11 mouse cellular contexts compared by ENCODE assay signal in genomic region chr14:31537298-31537697, GRCm38 (mm10). TPM values are rescaled to one million over a fixed set of nuclear protein-coding genes. Genes with fewer than 3 reads are reported as not detected.
DNase-seq lines count a peak whose midpoint lies in the region; ATAC-seq and TF ChIP-seq lines count a peak whose summit lies in the region.
"Had no signal": no experiment of that assay in that cellular context is flagged by ENCODE, and none has a peak within 500 bp of the region (broad histone marks: within the 10 kb centered on the region; RNA-seq: fewer than 3 reads in every experiment).

No protein-coding gene starts in this region.

- no peaks in the 10 kb centered on the region for H3K27me3 ChIP-seq in midbrain, postnatal 0 days (ENCODE audit: insufficient read depth, low read length)
- no peaks in the 10 kb centered on the region for H3K27me3 ChIP-seq in midbrain, embryonic 11.5 days (ENCODE audit: control insufficient read depth, insufficient read depth, low read length)
- H3K27me3 ChIP-seq in midbrain, embryonic 14.5 days (ENCODE audit: control insufficient read depth, insufficient read depth, low read length) = no peaks in the 10 kb centered on the region

- intact Hi-C loops in heart, postnatal 10 days (cut with DNase I) = no loop called here

- peak; percentile 69 for DNase-seq in midbrain, postnatal 0 days (ENCODE audit: low spot score)
- DNase-seq in midbrain, embryonic 11.5 days (ENCODE audit: low spot score, missing footprints) = no peak
- peak; percentile 80 for DNase-seq in cerebellum, adult 9-10 months
- DNase-seq in heart, postnatal 10 days = peak; percentile 43 to 56
- DNase-seq in lung, postnatal 36 days = peak; percentile 64
- DNase-seq in midbrain, embryonic 14.5 days = no peak
- DNase-seq in urinary bladder, postnatal 14 days (ENCODE audit: low spot score) = no peak
- DNase-seq: right cerebral cortex, postnatal 14 days had no signal

- H3K4me3 ChIP-seq in midbrain, postnatal 0 days (ENCODE audit: low read depth, low read length) = no peak overlapping the region
- H3K4me3 ChIP-seq in midbrain, embryonic 11.5 days (ENCODE audit: low read depth, low read length) = no peak overlapping the region
- no peak overlapping the region for H3K4me3 ChIP-seq in midbrain, embryonic 14.5 days (replicated peaks; ENCODE audit: low read depth, low read length)

- H3K36me3 ChIP-seq in midbrain, postnatal 0 days (ENCODE audit: insufficient read depth, low read length) = no peaks in the 10 kb centered on the region
- H3K36me3 ChIP-seq in midbrain, embryonic 11.5 days (ENCODE audit: control insufficient read depth, insufficient read depth, low read length) = no peaks in the 10 kb centered on the region
- H3K36me3 ChIP-seq in midbrain, embryonic 14.5 days (ENCODE audit: control insufficient read depth, insufficient read depth, low read length) = no peaks in the 10 kb centered on the region
- H3K36me3 ChIP-seq: G1E had no signal

- H3K27ac ChIP-seq in midbrain, postnatal 0 days (ENCODE audit: low read depth, low read length) = no peak overlapping the region
- no peak overlapping the region for H3K27ac ChIP-seq in midbrain, embryonic 11.5 days (ENCODE audit: low read depth, low read length)
- no peak overlapping the region for H3K27ac ChIP-seq in midbrain, embryonic 14.5 days (replicated peaks; ENCODE audit: low read depth, low read length)

- TF ChIP-seq CTCF in midbrain, postnatal 0 days (IDR thresholded peaks at IDR 0.05) = no peak

- WGBS in midbrain, postnatal 0 days = 78% methylated on average over 6 of the region's 6 CpGs
- 81% methylated on average over 6 of the region's 6 CpGs for WGBS in midbrain, embryonic 11.5 days
- WGBS in midbrain, embryonic 14.5 days = 78% methylated on average over 6 of the region's 6 CpGs

- H3K4me1 ChIP-seq in midbrain, postnatal 0 days (ENCODE audit: insufficient read depth, low read length) = no peaks in the 10 kb centered on the region
- no peaks in the 10 kb centered on the region for H3K4me1 ChIP-seq in midbrain, embryonic 11.5 days (ENCODE audit: control insufficient read depth, insufficient read depth, low read length)
- H3K4me1 ChIP-seq in midbrain, embryonic 14.5 days (ENCODE audit: control insufficient read depth, insufficient read depth, low read length) = no peaks in the 10 kb centered on the region

- no peak overlapping the region for H3K9ac ChIP-seq in midbrain, postnatal 0 days (replicated peaks; ENCODE audit: low read length, poor library complexity, severe bottlenecking)
- no peak overlapping the region for H3K9ac ChIP-seq in midbrain, embryonic 11.5 days (ENCODE audit: low read length)
- no peak overlapping the region for H3K9ac ChIP-seq in midbrain, embryonic 14.5 days (replicated peaks; ENCODE audit: low read length)

- ATAC-seq in midbrain, postnatal 0 days (ENCODE audit: low FRiP score) = no peak
- no peak for ATAC-seq in midbrain, embryonic 11.5 days (ENCODE audit: low FRiP score)
- no peak for ATAC-seq in activated CD4-positive, CD25-positive, alpha-beta regulatory T cell, adult 4 months
- ATAC-seq in midbrain, embryonic 14.5 days (ENCODE audit: low FRiP score, low TSS enrichment) = no peak

- H3K9me3 ChIP-seq in midbrain, postnatal 0 days (ENCODE audit: low read length) = no peaks in the 10 kb centered on the region
- no peaks in the 10 kb centered on the region for H3K9me3 ChIP-seq in midbrain, embryonic 11.5 days (ENCODE audit: control insufficient read depth, low read length)
- no peaks in the 10 kb centered on the region for H3K9me3 ChIP-seq in midbrain, embryonic 14.5 days (ENCODE audit: control insufficient read depth, low read length)
- H3K9me3 ChIP-seq: G1E had no signal

- H3K4me2 ChIP-seq in midbrain, postnatal 0 days (ENCODE audit: low read depth, low read length, poor library complexity, severe bottlenecking) = no peak overlapping the region
- no peak overlapping the region for H3K4me2 ChIP-seq in midbrain, embryonic 11.5 days
- H3K4me2 ChIP-seq in midbrain, embryonic 14.5 days (ENCODE audit: low read length) = no peak overlapping the region
- H3K4me2 ChIP-seq: liver, embryonic 11.5 days had no signal

RNA-seq across cellular contexts. Expression of gene Mettl6, which starts 42.5 kb away (rescaled TPM):
- total RNA-seq in midbrain, postnatal 0 days (2014; rRNA removed) = 19.7 and 20.1 TPM in 2 replicates
- 32.5 and 35.3 TPM in 2 replicates for polyA plus RNA-seq in midbrain, postnatal 0 days (2015; fragmentation: Nextera tagmentation; extraction: Ambion mirVana)
- 83.4 and 93.2 TPM in 2 replicates for polyA plus RNA-seq in midbrain, embryonic 11.5 days (2014; fragmentation: Nextera tagmentation; extraction: Ambion mirVana)
- total RNA-seq in heart, postnatal 10 days (2021) = 10 to 100 TPM; 14.3 to 15.8 TPM
- 10 to 100 TPM; 68.1 to 79.9 TPM for polyA plus RNA-seq in activated CD4-positive, CD25-positive, alpha-beta regulatory T cell, adult 4 months (2017; shearing (Covaris generic))
- 37.3 and 55.2 TPM in 2 replicates for polyA plus RNA-seq in midbrain, embryonic 14.5 days (2014; fragmentation: Nextera tagmentation; extraction: Ambion mirVana)

RNA-seq across cellular contexts. Expression of gene Eaf1, which starts 43.1 kb away (rescaled TPM):
- total RNA-seq in midbrain, postnatal 0 days (2014; rRNA removed) = 7.9 and 22.4 TPM in 2 replicates
- polyA plus RNA-seq in midbrain, postnatal 0 days (2015; fragmentation: Nextera tagmentation; extraction: Ambion mirVana) = 3.8 and 4.0 TPM in 2 replicates
- polyA plus RNA-seq in midbrain, embryonic 11.5 days (2014; fragmentation: Nextera tagmentation; extraction: Ambion mirVana) = 15.9 and 16.2 TPM in 2 replicates
- total RNA-seq in heart, postnatal 10 days (2021) = 10 to 100 TPM; 14.2 to 15.1 TPM
- 10 to 100 TPM; 12.2 to 13.5 TPM for polyA plus RNA-seq in activated CD4-positive, CD25-positive, alpha-beta regulatory T cell, adult 4 months (2017; shearing (Covaris generic))
- polyA plus RNA-seq in midbrain, embryonic 14.5 days (2014; fragmentation: Nextera tagmentation; extraction: Ambion mirVana) = 7.0 and 10.8 TPM in 2 replicates

RNA-seq across cellular contexts. Expression of gene Colq, which starts 53.8 kb away (rescaled TPM):
- 0.38 TPM in 1 of 2 replicates, not detected in the other for total RNA-seq in midbrain, postnatal 0 days (2014; rRNA removed)
- 0.06 TPM in 1 of 2 replicates, not detected in the other for polyA plus RNA-seq in midbrain, postnatal 0 days (2015; fragmentation: Nextera tagmentation; extraction: Ambion mirVana)
- 0.04 TPM in 1 of 2 replicates, not detected in the other for polyA plus RNA-seq in midbrain, embryonic 11.5 days (2014; fragmentation: Nextera tagmentation; extraction: Ambion mirVana)
- total RNA-seq in heart, postnatal 10 days (2021) = 1 to 10 TPM; 5.3 to 9.6 TPM
- polyA plus RNA-seq in activated CD4-positive, CD25-positive, alpha-beta regulatory T cell, adult 4 months (2017; shearing (Covaris generic)) = 1 to 10 TPM; 6.9 to 7.4 TPM
- not detected in 2 replicates for polyA plus RNA-seq in midbrain, embryonic 14.5 days (2014; fragmentation: Nextera tagmentation; extraction: Ambion mirVana)
- polyA plus RNA-seq: G1E had no signal

Comparison
In these comparisons a context has a peak if more than half of its experiments do, and no peak if none do; other contexts are left out.
1. DNase-seq: peak in midbrain, postnatal 0 days (single experiment), cerebellum, adult 9-10 months (single experiment), heart, postnatal 10 days (2 of 2) and lung, postnatal 36 days (single experiment); none in midbrain, embryonic 11.5 days (single experiment), midbrain, embryonic 14.5 days (single experiment) and urinary bladder, postnatal 14 days (single experiment).